Mouse (Mus musculus) monocyte, adult 2 months (primary cell): ENCODE results near the gene Dalrd3.

ENCODE experiments used
- DNase-seq, 2 experiments: peaks; one replicate each; pipeline ENCODE4 v3.0.0; 2022; ENCODE audit warnings: low spot score in 2 of 2, low read depth in 1 of 2

Gene Dalrd3

DNA sequence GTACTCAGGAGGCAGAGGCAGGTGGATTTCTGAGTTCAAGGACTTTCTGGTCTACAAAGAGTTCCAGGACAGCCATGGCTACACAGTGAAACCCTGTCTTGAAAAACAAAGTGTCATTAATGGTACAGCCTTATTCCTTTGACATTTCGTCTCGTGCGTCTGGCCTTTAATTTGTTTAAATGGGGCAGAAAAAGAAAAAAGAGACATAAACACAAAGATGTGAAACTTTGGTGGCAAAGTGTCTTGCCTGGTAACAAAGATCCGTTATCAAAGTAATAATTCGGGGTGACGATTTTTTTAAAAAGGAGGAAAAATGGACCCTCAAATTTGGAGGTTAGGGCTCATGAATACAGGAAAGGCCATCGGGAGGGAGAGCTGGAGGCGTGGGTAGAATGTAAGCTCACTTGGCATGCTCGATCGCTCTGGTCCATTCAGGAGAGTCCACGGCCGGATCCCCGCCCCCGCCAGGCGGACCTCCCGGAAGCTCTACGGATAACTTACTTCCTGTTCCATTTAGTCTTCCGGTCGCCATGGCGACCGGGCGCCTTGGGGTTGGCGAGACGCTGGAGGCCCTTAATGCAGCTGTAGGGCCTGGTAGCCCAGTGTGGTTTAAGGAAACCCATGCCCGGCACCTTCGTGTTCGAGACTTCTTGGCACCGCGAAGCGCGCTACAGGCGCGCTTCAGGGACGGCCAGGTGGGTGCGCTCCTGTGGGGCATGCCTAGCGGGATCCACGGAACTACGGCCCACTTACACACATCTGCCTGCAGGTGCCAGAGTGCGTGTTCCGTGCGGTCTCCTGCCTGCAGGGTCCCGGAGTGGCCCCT, at the start of gene Dalrd3:
Gene Dalrd3 (plus strand): TSS at position 506 of the 826 bp plus-strand sequence.
- peak; percentile 58 to 78 for DNase-seq

DNA sequence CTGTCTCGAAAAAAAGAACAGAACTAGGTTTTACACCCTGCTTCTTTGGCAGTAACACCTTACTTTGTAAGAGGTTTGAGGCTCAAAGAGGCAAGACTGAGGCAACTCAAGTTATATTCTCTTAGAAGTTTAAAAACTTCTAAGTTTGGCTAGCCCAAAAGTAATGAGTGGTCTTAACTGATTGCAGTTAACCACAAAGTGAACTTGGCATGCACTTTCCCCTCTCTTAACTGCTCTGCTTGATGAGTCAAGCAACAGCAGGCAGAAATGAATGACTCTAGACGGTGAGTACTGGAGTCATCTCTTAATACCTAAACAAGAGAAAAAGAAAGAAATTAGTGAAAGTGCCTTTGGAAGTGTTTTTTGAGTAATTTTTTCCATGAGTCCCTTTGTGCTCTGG, 48.1 kb upstream of the Dalrd3 start:
- no peak for DNase-seq

- DNase-seq, result no peak
Observed at GRCm38 (mm10) chr9:108523341-108523740, 46.3 kb upstream of the Dalrd3 start.

- no peak for DNase-seq
Observed at GRCm38 (mm10) chr9:108525400-108525799, 44.3 kb upstream of the Dalrd3 start.

- DNase-seq, result no peak
Observed at GRCm38 (mm10) chr9:108530954-108531353, 38.7 kb upstream of the Dalrd3 start.

GRCm38 (mm10) chr9:108531496-108531895, 38.2 kb upstream of the Dalrd3 start:
- no peak for DNase-seq

DNA sequence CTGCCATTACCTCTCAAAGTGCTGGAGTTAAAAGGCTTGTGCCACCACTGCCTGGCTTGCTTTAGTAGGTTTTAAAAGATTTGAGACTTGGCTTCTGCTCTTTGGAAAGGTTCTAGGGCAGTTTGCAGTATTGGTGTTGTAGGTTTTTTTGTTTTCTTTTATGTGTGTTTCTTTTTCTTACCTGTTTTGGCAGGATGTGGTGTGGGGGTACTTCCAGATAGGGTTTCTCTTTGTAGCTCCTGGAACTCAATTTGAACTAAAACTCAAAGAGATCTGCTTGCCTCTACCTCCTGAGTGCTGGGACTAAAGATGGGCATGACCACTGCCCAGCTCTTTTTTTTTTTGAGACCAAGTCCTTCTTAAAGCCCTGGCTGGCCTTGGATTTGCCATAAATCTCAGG, 28.8 kb upstream of the Dalrd3 start:
- DNase-seq, result no peak

GRCm38 (mm10) chr9:108545986-108546385, 23.7 kb upstream of the Dalrd3 start:
- no peak for DNase-seq

DNA sequence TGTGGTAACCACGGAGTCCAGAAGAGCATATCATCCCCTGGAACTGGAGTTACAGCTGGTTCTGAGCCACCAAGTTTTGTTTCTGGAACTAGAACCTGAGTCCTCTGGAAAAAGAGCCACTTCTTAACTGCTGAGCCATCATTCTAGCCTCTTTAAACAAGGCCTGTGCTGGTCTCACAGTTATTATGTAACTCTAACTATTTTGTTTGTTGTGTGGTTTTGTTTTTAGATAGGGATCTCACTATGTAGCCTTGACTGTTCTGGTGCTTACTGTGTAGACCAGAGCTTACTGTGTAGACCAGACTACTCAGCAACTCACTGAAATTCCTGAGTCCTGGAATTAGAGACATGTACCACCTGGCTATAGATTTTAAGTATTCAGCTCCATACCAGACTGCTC, 22.8 kb upstream of the Dalrd3 start:
- DNase-seq, result no peak

GRCm38 (mm10) chr9:108559169-108559568, 10.5 kb upstream of the Dalrd3 start:
- DNase-seq, result no peak

DNA sequence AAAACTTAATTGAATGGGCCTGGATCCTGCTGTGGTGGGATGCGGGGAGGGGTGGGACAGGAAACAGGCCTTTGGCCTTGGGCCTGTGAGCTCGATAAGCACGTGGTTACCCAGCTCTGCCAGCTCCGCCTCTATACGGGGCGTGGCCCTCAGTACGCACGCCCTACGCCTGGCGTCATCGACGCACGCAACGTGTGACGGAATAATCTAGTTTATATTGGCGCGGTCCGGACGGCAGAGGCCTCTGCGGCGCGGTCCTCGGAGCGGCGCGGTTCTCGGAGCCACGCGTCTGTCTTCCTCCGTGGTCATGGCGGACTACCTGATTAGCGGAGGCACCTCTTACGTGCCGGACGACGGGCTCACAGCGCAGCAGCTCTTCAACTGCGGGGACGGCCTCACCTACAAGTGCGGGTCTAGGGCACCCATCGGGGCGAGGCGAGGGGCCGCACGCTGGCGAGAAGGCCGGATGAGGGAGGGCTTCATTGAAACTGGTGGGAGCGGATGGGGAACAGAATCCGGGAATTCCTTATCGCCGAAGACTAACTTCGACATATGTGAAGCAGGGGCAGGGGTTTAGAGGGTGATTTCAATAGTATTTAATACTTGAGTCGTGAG, 9.4 kb upstream of the Dalrd3 start, which contains the start of gene Impdh2:
Gene Impdh2 (plus strand): TSS at position 60 of the 615 bp plus-strand sequence.
- peak; percentile 80 to 91 for DNase-seq

DNA sequence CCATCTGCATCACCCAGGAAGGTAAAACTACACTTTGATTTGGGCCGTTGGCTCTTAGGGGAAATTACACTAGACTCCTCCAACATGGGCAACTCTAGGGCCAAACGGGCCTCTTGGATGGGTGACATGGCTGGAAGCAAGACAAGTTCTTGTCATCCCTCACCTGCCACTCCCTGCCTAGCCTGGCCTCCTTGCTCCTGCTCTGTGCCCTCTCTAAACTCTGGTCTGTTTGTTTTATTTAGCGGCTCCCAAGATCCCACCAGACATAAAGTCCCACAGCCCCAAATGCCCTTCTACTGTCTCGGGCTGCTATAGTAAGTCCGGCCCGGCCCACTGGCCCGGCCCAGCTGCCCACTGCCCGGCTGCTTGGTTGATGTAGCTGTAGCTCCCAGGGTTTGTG, 6.0 kb upstream of the Dalrd3 start:
- no peak for DNase-seq

DNA sequence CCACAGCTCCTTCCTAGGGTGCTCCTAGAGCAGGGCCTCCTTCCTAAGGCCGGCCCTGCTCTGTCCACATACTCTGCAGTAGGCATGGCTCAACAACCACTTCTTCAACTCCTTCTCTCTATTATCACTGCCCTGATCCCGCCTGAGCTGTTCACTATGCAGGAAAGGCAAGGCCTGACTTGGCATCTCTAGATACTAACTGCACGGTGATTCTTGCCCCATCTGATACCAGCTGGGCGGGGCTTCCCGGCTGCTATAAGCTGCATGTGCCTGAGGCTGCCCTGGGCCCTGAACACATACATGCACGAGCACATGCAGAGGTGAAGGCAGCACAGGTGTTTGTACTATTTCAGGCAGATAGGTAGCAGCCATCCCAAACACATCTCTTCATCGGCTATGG, 5.6 kb upstream of the Dalrd3 start:
- no peak for DNase-seq

- no peak for DNase-seq
Observed at GRCm38 (mm10) chr9:108565881-108566814, 3.5 kb upstream of the Dalrd3 start.

DNA sequence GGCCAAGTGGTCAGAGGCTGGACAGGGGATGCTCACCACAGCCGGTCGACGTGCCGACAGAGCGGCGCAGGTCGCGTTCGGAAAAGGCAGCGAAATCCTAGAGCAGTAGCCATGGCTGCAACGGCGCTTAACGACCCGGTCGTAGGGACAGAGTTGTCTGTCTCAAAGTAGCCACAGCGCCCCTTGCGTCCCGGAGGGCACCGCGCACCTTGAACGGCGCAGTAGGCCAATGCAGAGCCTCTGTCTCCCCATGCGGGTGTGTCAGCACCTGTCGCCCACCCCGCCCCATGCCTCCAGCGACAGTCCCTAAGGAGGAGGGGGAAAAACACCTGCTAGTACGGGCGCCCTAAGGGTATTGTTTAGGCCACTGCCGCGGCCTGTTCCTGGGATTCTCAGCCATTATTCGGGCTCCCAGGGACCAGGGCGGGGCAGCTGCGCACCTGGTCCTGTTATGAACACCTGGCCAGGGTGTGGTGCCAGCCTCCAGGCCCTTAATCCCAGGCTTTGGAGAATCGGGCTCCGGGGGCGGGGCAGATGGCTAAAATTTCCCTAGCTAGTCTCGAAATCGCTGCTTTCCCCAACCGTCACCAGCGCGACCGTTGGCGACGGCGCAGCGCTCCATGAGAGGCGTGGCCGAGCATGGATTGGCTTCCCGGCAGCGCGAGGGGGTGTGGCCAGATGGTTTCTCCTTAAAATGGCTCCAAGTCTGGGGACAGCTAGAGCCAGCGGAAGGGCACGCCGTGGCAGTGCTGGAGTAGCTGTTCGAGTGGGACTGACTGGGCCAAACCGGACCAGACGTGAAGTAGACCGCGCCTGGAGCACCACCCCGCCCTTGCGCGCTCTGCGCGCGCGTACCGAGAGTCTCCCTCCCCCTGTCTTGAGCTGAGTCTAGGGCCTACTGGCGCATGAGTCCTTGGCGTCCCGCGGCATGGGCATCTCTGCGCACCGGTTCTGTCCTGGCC, 2.6 kb upstream of the Dalrd3 start, which contains the start of gene Ndufaf3:
Gene Ndufaf3 (minus strand): TSS at position 620 of the 962 bp plus-strand sequence.
- DNase-seq, result peak; percentile 90 to 93

DNA sequence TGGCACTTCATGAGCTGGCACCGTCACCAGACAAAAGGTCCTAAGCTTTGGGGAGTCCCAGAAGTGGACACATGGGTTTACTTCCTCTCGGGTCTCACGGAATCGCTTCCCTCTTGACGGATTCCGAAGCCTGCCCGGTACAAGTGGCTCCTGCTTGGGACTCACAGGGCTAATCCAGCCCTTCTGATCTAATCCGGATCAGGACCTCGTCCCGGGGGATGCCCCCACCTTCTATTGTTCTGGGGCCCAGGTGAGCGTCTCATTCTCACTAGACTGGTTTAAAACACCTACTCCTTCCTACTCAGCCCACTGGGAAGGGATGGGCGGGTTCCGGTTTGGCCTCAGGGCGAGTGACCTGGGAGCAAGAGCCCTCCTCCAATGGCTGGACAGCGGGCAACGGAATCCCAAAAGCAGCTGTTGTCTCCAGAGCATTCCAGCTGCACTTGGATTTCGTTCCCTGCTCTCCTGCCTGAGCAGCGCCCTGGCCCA, 1.7 kb upstream of the Dalrd3 start:
- DNase-seq, result peak; percentile 27 to 57

- DNase-seq, result no peak
Observed at GRCm38 (mm10) chr9:108568511-108568921, 1.2 kb upstream of the Dalrd3 start.

- DNase-seq, result peak; percentile 37 to 65
Observed at GRCm38 (mm10) chr9:108570207-108570896, 666 bp downstream of the Dalrd3 start.

DNA sequence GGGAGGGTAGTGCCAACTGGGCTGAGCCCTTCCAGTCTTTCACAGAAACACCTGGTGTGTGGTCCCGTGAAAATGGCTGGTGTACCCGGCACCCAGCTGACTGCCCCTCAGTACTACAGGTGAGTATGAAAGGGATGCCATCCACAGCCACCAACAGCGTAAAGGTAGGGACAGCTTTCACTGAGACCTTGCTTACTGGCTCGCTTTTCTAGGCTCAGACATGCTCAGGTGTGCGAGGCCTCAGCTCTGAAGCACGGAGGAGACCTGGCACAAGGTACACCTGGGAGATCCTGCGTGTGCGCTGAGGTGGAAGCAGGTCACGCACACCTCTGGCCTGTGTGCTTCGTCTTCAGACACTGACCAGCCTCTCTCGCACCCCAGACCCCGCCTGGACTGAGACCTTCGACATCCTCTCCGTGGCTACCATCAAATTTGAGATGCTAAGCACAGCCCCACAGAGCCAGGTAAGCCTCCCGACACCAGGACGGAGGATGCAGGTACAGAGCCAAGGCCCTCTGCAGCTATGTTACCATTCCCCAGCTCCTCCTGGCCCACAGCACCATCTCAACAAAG, 1.8 kb downstream of the Dalrd3 start:
- no peak for DNase-seq
